Mouse (Mus musculus) cortical plate, adult 2 months (tissue): ENCODE results near the gene Pawr.

Experiments used
- CTCF ChIP-seq: fragments of 200-500 bp; IDR thresholded peaks from 2 replicates; pipeline ENCODE4 v1.5.1; 2011; ENCODE audit warnings: mild to moderate bottlenecking, control low read depth, low read length; ENCODE audit not compliant: insufficient read depth; ENCODE audit errors: extremely low read depth
- POLR2A ChIP-seq: fragments of 200-500 bp; IDR thresholded peaks from 2 replicates; pipeline ENCODE4 v1.6.1; 2011; ENCODE audit warnings: mild to moderate bottlenecking, low read length, control low read depth; ENCODE audit not compliant: insufficient read depth; ENCODE audit errors: extremely low read depth

- TF ChIP-seq CTCF (no peak), POLR2A (no peak)
These were observed 43.9 kb downstream of the Pawr start for GRCm38 (mm10) chr10:108375796-108376195.
